Mouse (Mus musculus): ENCODE results near the gene Nup107.

Gene Nup107

GRCm38 (mm10) chr10:117792141-117793091 lies at the start of gene Nup107:
Gene Nup107 (minus strand): TSS chr10:117792705.
- DNase-seq (ENCODE audit: low read depth): peak; percentile 100

- no peak for DNase-seq (ENCODE audit: low read depth)
Observed at GRCm38 (mm10) chr10:117841765-117842164, 49.3 kb upstream of the Nup107 start.

DNA sequence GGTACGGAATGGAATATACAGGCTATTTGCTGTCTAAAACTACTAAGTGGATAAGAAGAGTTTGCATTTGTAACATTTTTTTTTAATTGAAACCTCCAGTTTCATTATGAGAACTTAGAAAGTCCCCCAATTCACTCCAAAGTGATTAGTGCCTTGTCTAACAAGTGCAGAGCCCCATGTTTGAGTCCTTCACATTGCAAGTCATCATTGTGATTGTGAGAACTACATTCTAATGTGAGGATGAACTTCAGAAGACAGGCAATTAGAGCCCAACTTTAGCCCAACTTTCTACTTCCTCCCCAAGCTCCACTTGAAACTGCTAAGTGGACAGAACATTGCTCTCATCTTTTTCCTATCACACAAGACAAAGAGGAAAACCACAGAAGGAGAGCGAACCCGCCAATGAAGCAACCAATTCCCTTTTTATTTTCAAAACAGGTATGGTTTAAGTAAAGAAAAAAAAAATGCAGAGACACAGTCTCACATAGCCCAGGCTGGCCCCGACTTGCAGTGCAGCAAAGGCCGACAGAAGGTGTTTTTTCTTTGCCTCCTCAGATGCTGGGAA lies 48.0 kb upstream of the Nup107 start:
- DNase-seq (ENCODE audit: low read depth): no peak

DNA sequence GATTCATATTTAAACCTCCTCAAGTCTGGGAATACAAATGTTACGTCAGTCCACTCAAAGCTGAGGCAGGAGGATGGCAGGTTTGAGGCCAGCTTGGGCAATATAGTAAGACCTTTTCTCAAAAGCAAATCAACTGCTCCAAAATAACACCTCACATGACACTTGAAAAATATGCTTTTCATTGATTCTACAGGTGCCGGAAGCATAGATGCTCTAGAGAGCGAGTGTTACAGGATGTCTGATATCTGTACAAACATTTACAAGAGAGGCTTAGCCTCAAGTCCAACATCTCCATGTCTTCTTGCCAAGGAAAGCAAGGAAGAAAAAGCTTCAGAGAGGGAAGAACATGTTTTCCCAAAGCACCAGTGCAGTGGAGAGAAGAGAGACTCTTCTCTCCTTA lies 47.2 kb upstream of the Nup107 start:
- DNase-seq (ENCODE audit: low read depth): no peak

DNA sequence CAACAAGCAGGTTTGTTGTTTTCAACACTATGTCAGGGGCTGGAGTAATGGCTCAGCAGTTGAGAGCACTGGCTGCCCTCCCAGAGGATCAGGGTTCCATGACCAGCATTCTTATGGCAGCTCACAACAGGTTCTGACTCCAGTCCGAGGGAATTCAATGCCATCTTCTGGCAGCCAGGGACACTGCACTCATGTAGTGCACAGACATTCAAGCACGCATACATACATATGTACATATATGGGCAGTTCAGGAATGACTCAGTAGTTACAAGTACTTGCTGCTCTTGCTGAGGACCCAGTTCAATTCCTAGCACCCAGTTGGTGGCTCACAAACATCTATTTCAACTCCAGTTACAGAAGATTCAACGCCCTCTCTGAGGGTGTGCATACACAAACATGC lies 46.4 kb upstream of the Nup107 start:
- DNase-seq (ENCODE audit: low read depth): no peak

DNA sequence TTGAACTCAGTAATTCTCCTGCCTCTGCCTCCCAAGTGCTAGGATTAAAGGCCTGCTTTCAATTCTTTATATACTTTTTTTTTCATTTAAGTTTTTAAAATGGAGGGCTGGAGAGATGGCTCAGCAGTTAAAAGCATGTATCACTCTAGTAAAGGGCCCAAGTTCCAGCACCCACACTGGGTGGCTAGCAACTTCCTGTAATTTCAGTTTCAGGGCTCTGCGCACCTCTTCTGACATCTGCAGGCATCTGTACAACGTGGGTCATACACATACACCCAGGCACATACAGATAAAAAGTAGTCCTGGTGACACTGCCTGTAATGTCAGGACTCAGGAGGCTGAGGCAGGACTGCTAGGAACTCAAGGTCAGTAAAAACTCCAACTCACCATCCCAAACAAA lies 43.8 kb upstream of the Nup107 start:
- DNase-seq (ENCODE audit: low read depth): no peak

DNA sequence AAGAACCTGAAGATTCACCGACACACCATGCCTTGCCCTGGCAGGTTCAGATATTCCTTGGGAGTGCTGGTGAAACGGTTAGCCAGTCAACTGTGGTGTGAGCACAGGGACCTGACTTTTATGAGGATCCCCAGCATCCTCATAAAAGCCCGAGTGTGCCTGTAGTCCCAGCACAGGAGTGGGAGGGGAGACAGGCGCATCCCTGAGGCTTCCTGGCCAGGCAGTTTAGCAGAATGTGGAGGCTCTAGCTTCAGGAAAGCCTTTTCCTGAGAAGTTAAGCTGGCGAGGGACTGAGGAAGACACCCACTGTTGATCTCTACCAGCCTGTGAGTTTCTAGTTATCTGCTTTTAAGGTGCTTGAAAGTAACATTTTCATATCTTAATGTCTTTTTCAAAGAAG lies 42.9 kb upstream of the Nup107 start:
- DNase-seq (ENCODE audit: low read depth): no peak

DNA sequence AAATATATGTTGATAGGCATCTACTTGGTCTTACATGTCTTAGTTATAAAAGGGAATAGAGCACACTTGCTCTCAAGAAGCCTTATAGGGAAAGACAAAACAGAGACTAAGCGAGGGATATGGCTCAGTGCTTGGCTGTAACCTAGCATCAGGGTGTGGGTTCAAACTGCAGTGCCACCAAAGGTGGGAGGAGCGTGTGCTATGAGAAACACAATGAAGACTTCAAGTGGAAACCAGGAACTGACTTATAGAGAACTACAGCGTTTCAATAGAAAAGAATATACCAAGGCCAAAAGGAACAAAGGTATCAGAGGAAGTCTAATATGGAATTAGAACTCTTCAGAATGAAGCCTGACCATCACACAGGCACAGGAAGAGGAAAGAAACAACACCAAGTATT lies 38.3 kb upstream of the Nup107 start:
- DNase-seq (ENCODE audit: low read depth): no peak

DNA sequence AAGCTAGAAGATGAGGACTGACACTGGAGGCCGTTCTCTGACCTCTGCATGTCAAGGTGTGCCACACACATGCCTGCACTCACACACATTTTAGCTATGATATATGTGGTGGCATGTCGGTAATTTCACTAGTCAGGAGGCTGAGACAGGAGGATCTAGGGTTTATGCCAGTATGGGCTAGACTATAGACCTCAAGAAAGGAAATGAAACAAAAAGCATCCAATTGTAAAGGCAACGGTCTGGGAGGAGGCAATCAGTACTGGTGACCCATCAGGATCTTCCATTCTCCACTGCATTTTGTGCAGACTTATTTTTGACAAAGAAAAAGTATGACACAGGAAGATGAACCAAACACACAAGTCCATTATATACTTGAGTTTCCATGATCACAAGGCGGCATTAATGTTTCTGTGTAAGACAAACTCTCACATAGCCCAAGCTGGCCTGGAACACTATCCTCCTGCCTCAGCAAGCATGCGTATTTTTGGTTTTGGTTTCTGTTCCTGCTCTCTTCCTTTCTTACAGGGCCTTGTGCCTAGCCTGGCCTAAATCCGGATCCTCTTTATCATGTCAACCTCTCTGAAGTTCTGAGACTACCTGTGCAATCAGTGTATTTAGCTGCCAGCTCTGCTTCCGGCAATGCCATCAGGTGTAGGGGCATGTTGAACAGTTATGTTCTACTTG lies 37.1 kb upstream of the Nup107 start:
- DNase-seq (ENCODE audit: low read depth): no peak

DNA sequence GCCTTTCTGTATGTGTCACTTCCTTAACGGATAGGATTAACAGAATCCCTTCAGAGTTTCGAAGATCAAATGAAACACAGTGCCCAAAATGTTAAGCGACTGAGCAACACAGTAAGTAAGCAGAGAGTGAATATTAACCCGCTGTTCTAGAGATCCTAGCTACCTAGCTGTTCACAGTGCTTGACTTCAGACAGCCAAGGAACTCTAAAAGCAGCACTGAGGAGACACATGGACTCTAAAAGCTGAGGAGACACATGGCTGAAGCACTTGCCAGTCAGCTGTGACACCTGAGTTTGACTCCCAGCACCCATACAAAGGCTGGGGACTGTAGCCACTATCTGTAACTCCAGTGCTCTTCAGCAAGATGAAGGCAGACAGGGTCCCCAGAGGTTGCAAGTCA lies 36.5 kb upstream of the Nup107 start:
- DNase-seq (ENCODE audit: low read depth): no peak

DNA sequence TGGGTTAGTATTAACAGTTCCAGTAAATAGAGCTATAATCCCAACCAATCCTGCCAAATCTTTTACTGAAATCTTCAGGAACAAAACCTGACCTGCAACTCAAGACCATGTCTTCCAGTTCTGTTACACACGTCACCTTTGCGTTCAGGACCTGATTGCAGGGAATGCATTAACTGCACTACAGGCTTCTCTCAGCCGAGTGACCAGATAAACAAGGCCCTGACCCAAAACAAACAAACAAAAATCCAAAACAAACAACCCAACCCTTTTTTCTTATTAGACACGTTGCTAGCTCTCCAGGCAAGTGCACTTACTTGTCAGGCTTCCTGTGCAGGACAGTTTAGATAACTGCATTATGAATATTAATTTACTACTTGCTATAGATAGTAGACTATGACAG lies 36.0 kb upstream of the Nup107 start:
- DNase-seq (ENCODE audit: low read depth): no peak

DNA sequence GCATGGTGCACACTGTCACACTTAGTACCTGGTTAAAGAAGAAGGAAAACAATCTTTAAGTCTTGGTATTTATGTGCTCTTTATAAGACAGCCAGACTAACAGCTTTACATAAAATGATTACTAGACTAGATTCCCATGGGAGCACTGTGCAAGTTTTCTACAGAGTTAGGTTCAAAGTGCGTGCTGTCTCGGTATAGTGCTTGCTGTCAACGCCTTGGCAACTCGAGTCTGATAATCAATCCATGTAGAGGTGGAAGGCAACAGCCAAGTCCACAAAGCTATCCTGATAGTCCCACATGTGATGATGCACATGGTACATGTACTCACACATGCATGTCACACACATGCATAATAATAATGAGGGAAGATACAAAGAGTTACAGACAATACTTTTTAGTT lies 32.1 kb upstream of the Nup107 start:
- DNase-seq (ENCODE audit: low read depth): peak; percentile 37

DNA sequence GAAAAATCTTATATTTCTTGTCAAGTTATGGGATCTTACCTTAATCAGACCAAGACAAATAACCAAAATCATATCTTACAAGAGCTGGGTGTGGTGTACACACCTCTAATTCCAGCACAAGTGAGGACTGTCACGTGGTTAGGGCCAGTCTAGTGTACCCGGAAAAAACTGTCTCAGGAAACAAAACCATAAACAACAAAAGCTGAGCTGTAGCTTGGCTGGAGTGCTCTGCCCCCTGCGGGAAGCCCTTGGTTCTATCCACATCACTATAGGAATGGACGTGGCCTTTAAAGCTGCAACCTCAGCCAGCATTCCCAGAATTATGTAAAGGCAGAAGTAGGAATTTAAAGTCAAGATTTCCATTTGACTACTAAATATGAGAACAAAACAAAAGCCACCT lies 31.6 kb upstream of the Nup107 start:
- DNase-seq (ENCODE audit: low read depth): no peak

GRCm38 (mm10) chr10:117823321-117823720 lies 30.8 kb upstream of the Nup107 start:
- DNase-seq (ENCODE audit: low read depth): no peak

- DNase-seq (ENCODE audit: low read depth): no peak
Observed at GRCm38 (mm10) chr10:117818600-117818999, 26.1 kb upstream of the Nup107 start.

GRCm38 (mm10) chr10:117816721-117817120 lies 24.2 kb upstream of the Nup107 start:
- DNase-seq (ENCODE audit: low read depth): no peak

- DNase-seq (ENCODE audit: low read depth): no peak
Observed at GRCm38 (mm10) chr10:117812501-117812900, 20.0 kb upstream of the Nup107 start.

DNA sequence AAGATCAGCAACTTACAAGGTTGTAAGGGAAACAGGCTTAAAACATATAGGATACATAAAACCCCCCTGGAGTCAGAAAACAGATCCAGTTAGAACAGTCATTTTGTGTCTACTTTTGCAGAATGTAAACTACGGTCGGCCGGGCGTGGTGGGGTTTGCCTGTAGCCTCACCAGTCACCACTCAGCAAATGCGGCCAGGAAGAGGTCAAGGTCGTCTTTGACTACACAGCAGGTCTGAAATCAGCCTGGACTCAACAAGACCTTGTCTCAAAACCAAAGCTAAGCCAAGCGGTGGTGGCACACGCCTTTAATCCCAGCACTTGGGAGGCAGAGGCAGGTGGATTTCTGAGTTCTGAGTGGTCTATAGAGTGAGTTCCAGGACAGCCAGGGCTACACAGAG lies 19.1 kb upstream of the Nup107 start:
- no peak for DNase-seq (ENCODE audit: low read depth)

- no peak for DNase-seq (ENCODE audit: low read depth)
Observed at GRCm38 (mm10) chr10:117810506-117810905, 18.0 kb upstream of the Nup107 start.

DNA sequence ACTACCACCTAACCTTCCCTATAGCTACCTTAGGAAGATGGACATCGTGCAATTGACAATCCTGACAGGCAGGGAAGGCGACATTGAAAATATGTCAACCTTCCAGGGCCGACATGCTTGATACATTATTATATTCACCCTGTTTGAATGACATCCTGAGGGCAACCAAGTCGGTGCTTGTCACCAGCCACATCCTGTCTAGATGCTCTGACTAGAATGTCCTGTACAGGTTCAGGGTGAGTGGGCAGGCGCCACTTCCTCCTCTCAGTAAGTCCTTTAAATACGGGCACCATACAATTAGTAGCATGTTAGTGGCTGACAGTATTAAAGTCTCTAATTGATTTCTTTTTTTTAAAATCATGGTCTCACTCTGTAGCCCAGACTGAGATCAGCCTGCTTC lies 15.6 kb upstream of the Nup107 start:
- DNase-seq (ENCODE audit: low read depth): no peak

GRCm38 (mm10) chr10:117805919-117806318 lies 13.4 kb upstream of the Nup107 start:
- DNase-seq (ENCODE audit: low read depth): no peak

GRCm38 (mm10) chr10:117803870-117804850 lies 11.7 kb upstream of the Nup107 start:
- no peak for DNase-seq (ENCODE audit: low read depth)

Data from NIH3T3 (cell line).